Mouse (Mus musculus) forebrain, embryonic 16.5 days (tissue): ENCODE measurements at regions not wholly inside any gene's neighbourhood (a gene's known extent, or its start where the extent isn't known, plus 50 kb on each side); places are given as distances from the start of the nearest gene placed in this dataset.

ENCODE experiments used
- ATAC-seq: fragments of 200-750 bp; cut with Nextera tagmentation; 2 replicates; pipeline ENCODE4 v1.8.0; 2017; ENCODE audit warnings: mild to moderate bottlenecking, moderate library complexity
- H3K27ac ChIP-seq: fragments of 300-500 bp; sonication (generic); 2 replicates; pipeline ENCODE4 v1.5.1; 2014; ENCODE audit warnings: low read length, control low read depth
- H3K27me3 ChIP-seq: fragments of 300-500 bp; sonication (generic); replicated peaks from 2 replicates; pipeline ENCODE4 v1.6.1; 2014; ENCODE audit warnings: low read length; ENCODE audit not compliant: control insufficient read depth, insufficient read depth
- H3K36me3 ChIP-seq: fragments of 300-500 bp; sonication (generic); 2 replicates; pipeline ENCODE4 v1.6.1; 2014; ENCODE audit not compliant: control insufficient read depth, insufficient read depth
- H3K4me1 ChIP-seq: fragments of 300-500 bp; sonication (generic); replicated peaks from 2 replicates; pipeline ENCODE4 v1.6.1; 2014; ENCODE audit warnings: low read length; ENCODE audit not compliant: control insufficient read depth, insufficient read depth
- H3K4me2 ChIP-seq: fragments of 300-500 bp; sonication (generic); 2 replicates; pipeline ENCODE4 v1.6.1; 2014; ENCODE audit warnings: mild to moderate bottlenecking, low read length, control low read depth
- H3K4me3 ChIP-seq: fragments of 300-500 bp; sonication (generic); replicated peaks from 2 replicates; pipeline ENCODE4 v1.5.1; 2014; ENCODE audit warnings: mild to moderate bottlenecking, low read length, control low read depth
- H3K9ac ChIP-seq: fragments of 300-500 bp; sonication (generic); replicated peaks from 2 replicates; pipeline ENCODE4 v1.6.1; 2014; ENCODE audit warnings: low read depth, low read length, control low read depth
- H3K9me3 ChIP-seq: fragments of 300-500 bp; sonication (generic); 2 replicates; pipeline ENCODE4 v1.6.1; 2016; ENCODE audit warnings: low read length; ENCODE audit not compliant: control insufficient read depth
- WGBS: fragments of 180-500 bp; shearing (Covaris S2); extraction: QIAGEN DNeasy Blood & Tissue Kit; methylation state at CpG from one replicate; pipeline ENCODE4 v1.1.7; 2014; 5-methylcytosine and 5-hydroxymethylcytosine counted together

GRCm38 (mm10) chr12:79890291-79890690 is 222.5 kb downstream of the Zfp36l1 start:
- Histone ChIP-seq H3K4me1 (peaks cover 17% of the 10 kb centered on the region), H3K4me3 (no peak overlapping the region), H3K27me3 (no peaks in the 10 kb centered on the region), H3K27ac (no peak overlapping the region), H3K36me3 (no peaks in the 10 kb centered on the region), H3K9me3 (no peaks in the 10 kb centered on the region), H3K4me2 (no peak overlapping the region), H3K9ac (no peak overlapping the region)
- WGBS, result 93% methylated on average over 7 of the region's 7 CpGs
- ATAC-seq, result no peak

- H3K36me3 ChIP-seq, result no peaks in the 10 kb centered on the region
- H3K4me2 ChIP-seq, result no peak overlapping the region
- peaks cover 11% of the 10 kb centered on the region for H3K4me1 ChIP-seq
- no peak for ATAC-seq
- 86% methylated on average over 4 of the region's 4 CpGs for WGBS
- H3K27me3 ChIP-seq, result no peaks in the 10 kb centered on the region
- H3K27ac ChIP-seq, result no peak overlapping the region
- H3K4me3 ChIP-seq, result no peak overlapping the region
- H3K9me3 ChIP-seq, result no peaks in the 10 kb centered on the region
- no peak overlapping the region for H3K9ac ChIP-seq
Measured at GRCm38 (mm10) chr12:79888812-79889211, 224.0 kb downstream of the Zfp36l1 start.

- Histone ChIP-seq H3K9me3 (no peaks in the 10 kb centered on the region), H3K27me3 (no peaks in the 10 kb centered on the region), H3K4me3 (no peak overlapping the region), H3K4me1 (peaks cover 11% of the 10 kb centered on the region), H3K36me3 (no peaks in the 10 kb centered on the region), H3K4me2 (no peak overlapping the region), H3K27ac (no peak overlapping the region), H3K9ac (no peak overlapping the region)
- ATAC-seq, result no peak
- 74% methylated on average over 4 of the region's 4 CpGs for WGBS
Measured at GRCm38 (mm10) chr12:79888086-79888485, 224.7 kb downstream of the Zfp36l1 start.

- H3K4me3 ChIP-seq, result no peak overlapping the region
- ATAC-seq, result peak; percentile 61
- H3K4me2 ChIP-seq, result peak overlapping the region; percentile 32
- peaks cover 11% of the 10 kb centered on the region for H3K4me1 ChIP-seq
- no peaks in the 10 kb centered on the region for H3K27me3 ChIP-seq
- H3K36me3 ChIP-seq, result no peaks in the 10 kb centered on the region
- 37% methylated on average over 12 of the region's 12 CpGs for WGBS
- no peak overlapping the region for H3K27ac ChIP-seq
- no peaks in the 10 kb centered on the region for H3K9me3 ChIP-seq
- H3K9ac ChIP-seq, result no peak overlapping the region
Measured at GRCm38 (mm10) chr12:79887225-79887886, 225.5 kb downstream of the Zfp36l1 start.

GRCm38 (mm10) chr12:79886494-79886893 is 226.3 kb downstream of the Zfp36l1 start:
- H3K4me2 ChIP-seq, result no peak overlapping the region
- 59% methylated on average over 3 of the region's 3 CpGs for WGBS
- no peak overlapping the region for H3K9ac ChIP-seq
- H3K36me3 ChIP-seq, result no peaks in the 10 kb centered on the region
- no peaks in the 10 kb centered on the region for H3K9me3 ChIP-seq
- no peak for ATAC-seq
- no peak overlapping the region for H3K27ac ChIP-seq
- peaks cover 11% of the 10 kb centered on the region for H3K4me1 ChIP-seq
- no peak overlapping the region for H3K4me3 ChIP-seq
- H3K27me3 ChIP-seq, result no peaks in the 10 kb centered on the region

GRCm38 (mm10) chr12:79885286-79885685 is 227.5 kb downstream of the Zfp36l1 start:
- Histone ChIP-seq H3K4me3 (no peak overlapping the region), H3K27me3 (no peaks in the 10 kb centered on the region), H3K27ac (no peak overlapping the region), H3K4me1 (peaks cover 17% of the 10 kb centered on the region), H3K9me3 (no peaks in the 10 kb centered on the region), H3K36me3 (no peaks in the 10 kb centered on the region), H3K9ac (no peak overlapping the region), H3K4me2 (no peak overlapping the region)
- no peak for ATAC-seq
- 89% methylated on average over 2 of the region's 2 CpGs for WGBS

GRCm38 (mm10) chr12:79883651-79884050 is 229.2 kb downstream of the Zfp36l1 start:
- Histone ChIP-seq H3K4me3 (no peak overlapping the region), H3K27ac (no peak overlapping the region), H3K36me3 (no peaks in the 10 kb centered on the region), H3K9me3 (no peaks in the 10 kb centered on the region), H3K9ac (no peak overlapping the region), H3K27me3 (no peaks in the 10 kb centered on the region), H3K4me1 (peaks cover 31% of the 10 kb centered on the region), H3K4me2 (no peak overlapping the region)
- no peak for ATAC-seq
- WGBS, result 97% methylated on average over 4 of the region's 4 CpGs

GRCm38 (mm10) chr12:79880751-79881261 is 232.0 kb downstream of the Zfp36l1 start:
- H3K9ac ChIP-seq, result no peak overlapping the region
- H3K27me3 ChIP-seq, result no peaks in the 10 kb centered on the region
- H3K4me1 ChIP-seq, result peaks cover 21% of the 10 kb centered on the region
- no peak overlapping the region for H3K4me3 ChIP-seq
- ATAC-seq, result no peak
- no peak overlapping the region for H3K4me2 ChIP-seq
- WGBS, result 48% methylated on average over 18 of the region's 18 CpGs
- no peak overlapping the region; the same call in 1 of the 2 replicates for H3K27ac ChIP-seq
- H3K9me3 ChIP-seq, result no peaks in the 10 kb centered on the region
- no peaks in the 10 kb centered on the region for H3K36me3 ChIP-seq

- Histone ChIP-seq H3K4me1 (peaks cover 21% of the 10 kb centered on the region), H3K9me3 (no peaks in the 10 kb centered on the region), H3K36me3 (no peaks in the 10 kb centered on the region), H3K4me3 (no peak overlapping the region), H3K9ac (no peak overlapping the region), H3K27ac (peak overlapping the region; percentile 71), H3K4me2 (no peak overlapping the region), H3K27me3 (no peaks in the 10 kb centered on the region)
- WGBS, result 33% methylated on average over 4 of the region's 4 CpGs
- ATAC-seq, result no peak
Measured at GRCm38 (mm10) chr12:79880346-79880745, 232.5 kb downstream of the Zfp36l1 start.

- no peaks in the 10 kb centered on the region for H3K9me3 ChIP-seq
- 11% methylated on average over 9 of the region's 9 CpGs for WGBS
- H3K9ac ChIP-seq, result no peak overlapping the region; the same call in 1 of the 2 replicates
- peak overlapping the region; percentile 71 for H3K27ac ChIP-seq
- no peaks in the 10 kb centered on the region for H3K36me3 ChIP-seq
- no peaks in the 10 kb centered on the region for H3K27me3 ChIP-seq
- peak; percentile 85 for ATAC-seq
- H3K4me2 ChIP-seq, result no peak overlapping the region
- no peak overlapping the region for H3K4me3 ChIP-seq
- peaks cover 21% of the 10 kb centered on the region for H3K4me1 ChIP-seq
Measured at GRCm38 (mm10) chr12:79879918-79880273, 232.9 kb downstream of the Zfp36l1 start.
